Mouse (Mus musculus) myocyte (in vitro differentiated cells): Measurements from ENCODE around the gene Echdc3. TPM values are rescaled to one million over a fixed set of nuclear protein-coding genes. Genes with fewer than 3 reads are reported as not detected.

ENCODE experiments used
- H3K27me3 ChIP-seq: one replicate; pipeline ENCODE4 v1.6.1; 2011; ENCODE audit not compliant: control insufficient read depth, insufficient read depth, insufficient read length
- H3K36me3 ChIP-seq: one replicate; pipeline ENCODE4 v1.6.1; 2011; ENCODE audit not compliant: control insufficient read depth, insufficient read depth
- H3K4me2 ChIP-seq: one replicate; pipeline ENCODE4 v1.6.1; 2011; ENCODE audit warnings: low read depth, control low read depth
- H3K4me3 ChIP-seq: one replicate; pipeline ENCODE4 v1.5.1; 2011; ENCODE audit warnings: mild to moderate bottlenecking, control low read depth, moderate library complexity
- H3K79me2 ChIP-seq: one replicate; pipeline ENCODE4 v1.6.1; 2011; ENCODE audit not compliant: control insufficient read depth, insufficient read depth
- H3ac ChIP-seq: one replicate; pipeline ENCODE4 v1.6.1; 2011; ENCODE audit not compliant: control insufficient read depth, insufficient read length
- CEBPB ChIP-seq: IDR thresholded peaks from 2 replicates; pipeline ENCODE4 v1.6.1; 2011; ENCODE audit warnings: mild to moderate bottlenecking, moderate library complexity; ENCODE audit not compliant: poor library complexity, insufficient read depth, severe bottlenecking
- E2F4 ChIP-seq: IDR thresholded peaks from one replicate; pipeline ENCODE4 v1.6.1; 2011; ENCODE audit warnings: mild to moderate bottlenecking, control low read depth, moderate library complexity; ENCODE audit not compliant: insufficient read depth
- MAX ChIP-seq: IDR thresholded peaks from one replicate; pipeline ENCODE4 v1.6.1; 2011; ENCODE audit warnings: low read depth, mild to moderate bottlenecking, control low read depth
- MYOD1 ChIP-seq, 3 experiments: IDR thresholded peaks; one replicate each; pipeline ENCODE4 v1.6.1; 2011; ENCODE audit warnings: control low read depth in 2 of 3, low read depth in 2 of 3, mild to moderate bottlenecking in 2 of 3, moderate library complexity in 1 of 3; ENCODE audit not compliant: insufficient read length in 2 of 3, control insufficient read depth in 1 of 3
- MYOG ChIP-seq, 3 experiments: IDR thresholded peaks; one replicate each; pipeline ENCODE4 v1.6.1; 2011; ENCODE audit warnings: control low read depth in 2 of 3, low read depth in 2 of 3, mild to moderate bottlenecking in 2 of 3; ENCODE audit not compliant: insufficient read length in 2 of 3, control insufficient read depth in 1 of 3, insufficient read depth in 1 of 3
- POLR2A ChIP-seq: IDR thresholded peaks from one replicate; pipeline ENCODE4 v1.6.1; 2011; ENCODE audit warnings: low read depth, mild to moderate bottlenecking, control low read depth, moderate library complexity; ENCODE audit not compliant: insufficient read length
- POLR2AphosphoS2 ChIP-seq: IDR thresholded peaks from one replicate; pipeline ENCODE4 v1.6.1; 2011; ENCODE audit warnings: low read depth, control low read depth; ENCODE audit not compliant: insufficient read length
- REST ChIP-seq: IDR thresholded peaks from one replicate; pipeline ENCODE4 v1.6.1; 2011; ENCODE audit warnings: mild to moderate bottlenecking, control low read depth, moderate library complexity; ENCODE audit not compliant: insufficient read depth, insufficient read length
- SRF ChIP-seq: IDR thresholded peaks from one replicate; pipeline ENCODE4 v1.6.1; 2011; ENCODE audit warnings: low read depth; ENCODE audit not compliant: control insufficient read depth, insufficient read length
- TCF12 ChIP-seq: IDR thresholded peaks from one replicate; pipeline ENCODE4 v1.6.1; 2011; ENCODE audit warnings: mild to moderate bottlenecking, control low read depth; ENCODE audit not compliant: poor library complexity, insufficient read depth, severe bottlenecking
- TCF3 ChIP-seq: IDR thresholded peaks from one replicate; pipeline ENCODE4 v1.6.1; 2011; ENCODE audit warnings: low read depth, control low read depth; ENCODE audit not compliant: insufficient read length
- USF1 ChIP-seq: IDR thresholded peaks from one replicate; pipeline ENCODE4 v1.6.1; 2011; ENCODE audit warnings: low read depth, mild to moderate bottlenecking, control low read depth, moderate library complexity
- polyA plus RNA-seq: library from polyadenylated mRNA; unstranded; fragments of >200 nt; fragmentation: generic; extraction: Trizol; gene quantifications from one replicate; pipeline ENCODE4 v1.2.1, GENCODE M21; 2012; ENCODE audit warnings: missing spikeins

Echdc3 gene
- polyA plus RNA-seq, 1 experiment: 2.3 TPM

DNA sequence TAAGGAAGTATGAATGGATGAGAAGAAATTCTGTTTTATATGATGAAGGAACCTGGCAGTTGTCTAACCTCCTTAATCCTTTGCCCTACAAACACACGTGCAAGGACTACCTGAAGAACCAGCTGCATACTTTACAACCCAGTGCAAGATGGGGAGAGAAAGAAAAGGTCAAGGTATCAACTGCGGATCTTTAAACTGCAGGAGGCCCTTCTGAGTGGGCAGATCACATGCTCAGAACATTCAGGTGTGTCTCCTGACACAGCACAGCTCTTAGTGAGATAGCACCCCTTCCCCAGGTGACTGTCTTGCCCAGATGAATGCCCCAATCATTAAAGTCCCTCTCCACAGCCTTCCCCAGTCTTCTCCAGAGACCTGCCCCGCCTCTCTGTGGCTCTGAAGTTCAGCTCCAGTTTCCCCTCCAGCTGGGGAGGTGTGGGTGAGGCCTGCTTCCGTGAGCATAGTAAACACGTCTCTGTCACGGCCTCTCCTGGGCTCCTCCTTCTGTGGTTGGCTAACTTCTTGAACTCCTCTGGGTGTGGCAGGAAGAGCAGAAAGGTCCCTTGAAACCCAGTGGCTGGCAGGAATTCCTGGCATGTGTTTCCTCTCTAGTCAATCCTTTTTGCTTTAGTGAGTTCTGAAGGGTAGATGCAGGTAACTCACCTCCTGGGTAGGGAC is 50.3 kb downstream of the Echdc3 start:
- no peak for TF ChIP-seq TCF12
- no peak for TF ChIP-seq REST
- TF ChIP-seq MYOG (IDR thresholded peaks at IDR 0.05; ENCODE audit: control insufficient read depth in 1 of 3, insufficient read depth in 1 of 3, insufficient read length in 2 of 3, low read depth in 2 of 3): no peak
- no peak for TF ChIP-seq SRF
- no peak for TF ChIP-seq TCF3
- TF ChIP-seq MYOD1 (IDR thresholded peaks at IDR 0.05; ENCODE audit: control insufficient read depth in 1 of 3, insufficient read length in 2 of 3, low read depth in 2 of 3): no peak
- TF ChIP-seq E2F4: no peak
- no peak for TF ChIP-seq POLR2A
- TF ChIP-seq POLR2AphosphoS2: no peak
- no peak for TF ChIP-seq MAX
- no peak for TF ChIP-seq USF1

GRCm38 (mm10) chr2:6159735-6160134 is 53.1 kb downstream of the Echdc3 start:
- Histone ChIP-seq H3K36me3 (no peaks in the 10 kb centered on the region), H3K4me3 (no peak overlapping the region), H3K27me3 (no peaks in the 10 kb centered on the region), H3K4me2 (no peak overlapping the region), H3ac (no peak overlapping the region), H3K79me2 (no peaks in the 10 kb centered on the region)
- no peak for TF ChIP-seq CEBPB

More for the DNA sequence above, 50.3 kb downstream of the Echdc3 start:
- Histone ChIP-seq H3ac (no peak overlapping the region), H3K27me3 (no peaks in the 10 kb centered on the region), H3K4me3 (no peak overlapping the region), H3K79me2 (no peaks in the 10 kb centered on the region), H3K4me2 (no peak overlapping the region), H3K36me3 (no peaks in the 10 kb centered on the region)

- Histone ChIP-seq H3ac (no peak overlapping the region), H3K4me3 (no peak overlapping the region), H3K79me2 (no peaks in the 10 kb centered on the region), H3K36me3 (no peaks in the 10 kb centered on the region), H3K4me2 (no peak overlapping the region), H3K27me3 (no peaks in the 10 kb centered on the region)
- TF ChIP-seq E2F4: no peak
- TF ChIP-seq POLR2A: no peak
- TF ChIP-seq TCF3: no peak
- TF ChIP-seq MYOG (IDR thresholded peaks at IDR 0.05; ENCODE audit: control insufficient read depth in 1 of 3, insufficient read depth in 1 of 3, insufficient read length in 2 of 3, low read depth in 2 of 3): no peak
- TF ChIP-seq USF1: no peak
- no peak for TF ChIP-seq POLR2AphosphoS2
- no peak for TF ChIP-seq CEBPB
- TF ChIP-seq MYOD1 (IDR thresholded peaks at IDR 0.05; ENCODE audit: control insufficient read depth in 1 of 3, insufficient read length in 2 of 3, low read depth in 2 of 3): no peak
- TF ChIP-seq MAX: no peak
- no peak for TF ChIP-seq SRF
- TF ChIP-seq TCF12: no peak
- TF ChIP-seq REST: no peak
Observed at GRCm38 (mm10) chr2:6159219-6159618, 53.6 kb downstream of the Echdc3 start.

DNA sequence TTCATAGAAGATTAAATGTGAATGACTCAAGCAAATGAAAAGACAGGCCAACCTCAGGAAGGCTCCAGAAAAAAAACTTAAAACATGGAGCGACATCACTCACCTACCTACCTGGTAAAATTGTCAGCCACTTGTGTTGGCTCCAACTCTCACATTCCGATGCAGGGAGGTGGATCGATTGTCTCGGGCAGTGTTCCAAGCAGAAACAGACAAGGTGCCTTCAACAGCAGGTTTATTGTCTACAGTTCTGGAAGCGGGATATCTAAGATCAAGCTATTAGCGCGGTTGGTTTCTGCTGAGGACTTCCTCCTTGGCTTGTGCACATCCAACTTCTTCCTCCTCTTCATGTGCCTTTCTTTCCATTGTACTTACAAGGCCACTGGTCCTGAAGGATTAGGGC is 55.2 kb downstream of the Echdc3 start:
- no peaks in the 10 kb centered on the region for H3K79me2 ChIP-seq
- no peaks in the 10 kb centered on the region for H3K36me3 ChIP-seq
- no peak overlapping the region for H3K4me2 ChIP-seq
- no peak for TF ChIP-seq CEBPB
- TF ChIP-seq TCF12: no peak
- TF ChIP-seq POLR2A: no peak
- no peak for TF ChIP-seq SRF
- TF ChIP-seq REST: no peak
- TF ChIP-seq MAX: no peak
- no peak for TF ChIP-seq TCF3
- TF ChIP-seq USF1: no peak
- no peak for TF ChIP-seq MYOD1 (IDR thresholded peaks at IDR 0.05; ENCODE audit: control insufficient read depth in 1 of 3, insufficient read length in 2 of 3, low read depth in 2 of 3)
- no peak overlapping the region for H3ac ChIP-seq
- no peak overlapping the region for H3K4me3 ChIP-seq
- no peaks in the 10 kb centered on the region for H3K27me3 ChIP-seq

- no peaks in the 10 kb centered on the region for H3K79me2 ChIP-seq
- H3K27me3 ChIP-seq: no peaks in the 10 kb centered on the region
- H3K4me2 ChIP-seq: no peak overlapping the region
- no peaks in the 10 kb centered on the region for H3K36me3 ChIP-seq
- TF ChIP-seq USF1: no peak
- no peak for TF ChIP-seq MYOD1 (IDR thresholded peaks at IDR 0.05; ENCODE audit: control insufficient read depth in 1 of 3, insufficient read length in 2 of 3, low read depth in 2 of 3)
- TF ChIP-seq REST: no peak
- no peak for TF ChIP-seq TCF12
- TF ChIP-seq SRF: no peak
- TF ChIP-seq CEBPB: no peak
- no peak for TF ChIP-seq POLR2A
- no peak for TF ChIP-seq MYOG (IDR thresholded peaks at IDR 0.05; ENCODE audit: control insufficient read depth in 1 of 3, insufficient read depth in 1 of 3, insufficient read length in 2 of 3, low read depth in 2 of 3)
- TF ChIP-seq MAX: no peak
- no peak overlapping the region for H3K4me3 ChIP-seq
- no peak overlapping the region for H3ac ChIP-seq
Observed at GRCm38 (mm10) chr2:6157208-6157607, 55.6 kb downstream of the Echdc3 start.
